Mouse (Mus musculus) regulatory T cell (primary cell): ENCODE measurements around the gene Yaf2.

Experiments used
- in situ Hi-C: fragments of 300-600 bp; cut with MboI, MseI; formaldehyde crosslinking; loops from one replicate; pipeline ENCODE4 v1.15.1; 2025; ENCODE audit warnings: high pct_unique_total_duplicates

Gene Yaf2

DNA sequence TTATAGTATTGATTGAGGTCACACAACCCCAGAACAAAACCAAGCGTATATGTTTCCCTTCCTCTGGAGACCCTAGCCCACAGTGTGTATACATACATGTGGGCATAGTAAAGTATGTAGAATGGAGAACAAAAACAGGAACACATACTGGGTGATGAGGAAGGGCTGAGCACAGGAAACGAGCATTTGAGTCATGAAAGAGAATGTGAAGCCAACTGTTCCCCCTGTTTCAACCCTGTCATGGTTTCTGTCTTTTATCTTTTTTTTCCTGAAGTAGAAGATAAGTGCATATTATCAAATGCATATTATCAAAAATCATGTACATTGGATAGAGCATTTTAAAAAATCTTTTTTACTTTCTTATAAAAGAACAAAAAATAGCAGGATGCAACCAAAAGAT lies 49.1 kb downstream of the Yaf2 start:
- in situ Hi-C loops: no loop called here

GRCm38 (mm10) chr15:93285244-93285643 lies 51.5 kb downstream of the Yaf2 start:
- in situ Hi-C loops: no loop called here

GRCm38 (mm10) chr15:93284326-93284725 lies 52.4 kb downstream of the Yaf2 start:
- in situ Hi-C loops: no loop called here

DNA sequence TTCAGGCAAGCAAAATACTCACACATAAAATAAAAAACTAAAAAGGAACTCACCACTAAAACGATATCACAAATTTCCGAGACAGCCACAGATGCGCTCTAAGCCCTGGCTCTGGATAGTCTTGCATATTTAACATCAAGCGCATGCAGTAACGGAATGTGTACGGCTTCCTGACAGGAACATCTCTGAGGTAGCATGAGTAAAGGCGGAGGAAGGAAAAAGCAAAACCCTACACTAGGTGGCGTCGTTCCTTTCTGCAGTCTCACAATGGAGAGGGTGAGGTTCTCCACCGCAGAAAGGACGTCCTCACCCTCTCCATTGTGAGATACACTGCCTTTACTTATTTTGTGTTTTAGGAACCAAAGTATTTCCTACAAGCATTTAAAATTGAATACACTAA lies 53.4 kb downstream of the Yaf2 start:
- in situ Hi-C loops: no loop called here

DNA sequence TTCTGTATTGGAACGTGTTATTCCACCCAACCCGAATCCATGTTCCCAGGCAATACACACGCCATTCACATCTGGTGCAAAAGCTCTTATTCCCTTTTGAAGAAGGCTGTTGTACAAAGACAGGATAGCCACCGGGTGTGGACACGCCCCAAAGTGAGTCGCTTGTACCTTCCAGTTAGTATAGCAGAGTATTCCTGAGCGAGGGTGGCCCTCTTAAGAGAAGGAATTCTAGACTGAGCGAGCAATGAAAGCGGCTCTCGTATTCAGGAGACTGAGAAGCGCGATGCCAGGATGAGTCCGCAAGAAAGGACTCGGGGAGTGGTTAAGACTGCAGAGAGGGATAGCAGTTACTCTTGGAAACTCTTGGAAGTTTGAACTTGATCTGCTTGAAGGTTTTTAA lies 60.5 kb downstream of the Yaf2 start:
- in situ Hi-C loops: no loop called here

GRCm38 (mm10) chr15:93275623-93276022 lies 61.1 kb downstream of the Yaf2 start:
- in situ Hi-C loops: no loop called here

- in situ Hi-C loops: no loop called here
These were observed 61.8 kb downstream of the Yaf2 start, which contains the start of gene Gxylt1 for GRCm38 (mm10) chr15:93274679-93275583. Gene Gxylt1 (minus strand): TSS chr15:93275179.

GRCm38 (mm10) chr15:93273788-93274678 lies 62.7 kb downstream of the Yaf2 start:
- in situ Hi-C loops: no loop called here

- in situ Hi-C loops: no loop called here
These were observed 63.8 kb downstream of the Yaf2 start for GRCm38 (mm10) chr15:93272948-93273347.

GRCm38 (mm10) chr15:93270289-93270855 lies 66.4 kb downstream of the Yaf2 start:
- in situ Hi-C loops: no loop called here

- in situ Hi-C loops: no loop called here
These were observed 67.2 kb downstream of the Yaf2 start for GRCm38 (mm10) chr15:93269572-93269971.

DNA sequence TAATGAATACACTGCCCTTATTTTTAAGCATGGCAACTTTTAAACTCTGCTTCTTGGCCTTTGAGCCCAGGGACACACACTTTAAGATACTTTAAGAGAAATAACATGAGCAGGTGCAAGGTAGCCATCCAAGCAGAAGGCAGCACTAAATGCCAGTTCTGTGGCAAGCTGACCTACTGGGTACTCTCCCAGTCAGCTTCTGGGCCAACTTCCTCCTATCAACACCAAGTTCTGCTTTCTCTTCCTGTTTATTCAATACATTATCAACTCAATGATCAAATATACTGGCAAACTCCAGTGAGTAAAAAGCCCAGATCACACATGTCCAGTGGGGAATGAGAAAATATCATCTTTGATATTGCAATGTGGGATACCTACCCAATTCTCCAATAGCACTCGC lies 68.7 kb downstream of the Yaf2 start:
- in situ Hi-C loops: no loop called here

- in situ Hi-C loops: no loop called here
These were observed 69.3 kb downstream of the Yaf2 start for GRCm38 (mm10) chr15:93267479-93267878.

GRCm38 (mm10) chr15:93266361-93266760 lies 70.4 kb downstream of the Yaf2 start:
- in situ Hi-C loops: no loop called here

- in situ Hi-C loops: no loop called here
These were observed 71.0 kb downstream of the Yaf2 start for GRCm38 (mm10) chr15:93265728-93266127.

DNA sequence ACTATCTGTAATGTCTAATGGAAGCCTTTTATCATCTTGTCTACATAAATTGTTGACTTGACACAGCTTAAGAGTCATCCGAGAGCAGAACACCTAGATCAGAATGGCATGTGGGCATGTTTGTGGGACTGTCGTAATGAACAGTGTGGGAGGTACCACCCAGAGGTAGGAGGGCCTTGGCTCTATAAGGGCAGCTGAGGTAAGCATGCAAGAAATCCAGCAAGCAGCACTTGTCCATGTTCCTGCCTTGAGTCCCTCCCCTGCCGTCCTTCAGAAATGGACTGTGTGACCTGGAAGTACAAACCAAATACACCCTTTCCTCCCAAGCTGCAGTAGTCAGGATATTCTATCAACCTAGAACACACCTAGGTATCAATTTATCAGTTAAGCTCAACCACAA lies 71.5 kb downstream of the Yaf2 start:
- in situ Hi-C loops: no loop called here

- in situ Hi-C loops: no loop called here
These were observed 72.5 kb downstream of the Yaf2 start for GRCm38 (mm10) chr15:93264221-93264620.

- in situ Hi-C loops: no loop called here
These were observed 73.2 kb downstream of the Yaf2 start for GRCm38 (mm10) chr15:93263566-93263965.

- in situ Hi-C loops: no loop called here
These were observed 73.9 kb downstream of the Yaf2 start for GRCm38 (mm10) chr15:93262818-93263217.

DNA sequence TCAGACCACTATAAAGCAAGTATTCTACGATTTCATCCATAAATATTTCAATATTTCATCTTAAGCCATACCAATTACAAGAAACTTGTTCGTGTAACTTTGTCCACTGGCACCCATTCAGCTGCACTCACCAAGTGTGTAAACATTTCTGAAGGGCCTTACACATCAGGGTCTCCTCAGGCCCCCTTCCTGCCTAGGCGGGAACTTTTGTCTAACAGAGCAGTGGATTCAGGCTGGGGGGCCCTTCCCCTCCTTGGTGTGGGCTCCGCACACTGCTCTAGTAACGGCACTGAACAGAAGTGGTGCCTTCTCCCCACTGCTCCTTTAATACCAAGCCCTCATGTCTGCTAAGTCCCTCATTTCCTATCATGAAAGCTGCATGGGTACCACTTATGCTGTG lies 74.5 kb downstream of the Yaf2 start:
- in situ Hi-C loops: no loop called here

DNA sequence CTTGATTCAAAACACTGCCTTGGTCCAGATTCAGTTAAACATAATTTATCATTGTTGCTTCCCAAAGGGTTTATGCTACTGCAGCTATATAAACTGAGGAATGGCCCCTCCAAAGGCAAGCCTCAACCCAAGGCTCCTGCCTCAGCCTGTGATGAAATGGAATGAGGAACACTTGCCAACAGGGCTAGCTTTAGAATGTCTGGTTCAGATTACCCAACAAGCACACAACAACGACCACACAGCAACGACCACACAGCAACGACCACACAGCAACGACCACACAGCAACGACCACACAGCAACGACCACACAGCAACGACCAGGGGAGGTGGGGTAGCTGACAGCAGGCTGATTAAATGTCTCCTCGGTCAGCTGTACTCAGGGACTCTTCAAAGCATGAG lies 76.8 kb downstream of the Yaf2 start:
- in situ Hi-C loops: no loop called here

DNA sequence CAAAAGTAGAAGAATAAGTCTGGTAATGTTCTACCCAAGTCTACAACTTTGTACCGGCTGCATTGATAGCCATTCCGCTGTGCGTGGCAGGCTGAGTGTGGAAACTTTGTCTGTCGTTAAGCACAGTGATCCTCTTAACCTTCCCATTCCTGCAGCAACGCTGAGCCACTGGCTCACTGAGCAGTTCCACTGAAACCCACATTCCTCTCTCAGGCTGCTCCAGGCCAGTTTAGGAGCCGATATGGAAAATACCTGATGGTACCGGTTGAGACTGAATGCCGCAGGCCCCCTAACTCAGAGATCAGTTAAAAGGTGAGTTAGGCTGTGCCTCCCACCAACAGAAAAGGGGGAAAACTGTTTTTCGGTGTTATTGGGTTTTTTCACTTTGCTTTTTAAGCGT lies 81.4 kb downstream of the Yaf2 start:
- in situ Hi-C loops: no loop called here
